Mouse (Mus musculus): Measurements from ENCODE around the gene Gm8271. TPM values are rescaled to one million over a fixed set of nuclear protein-coding genes. Genes with fewer than 3 reads are reported as not detected.
"Not testable (repeated sequence)": the region's sequence is repeated elsewhere in the genome, so short reads cannot be mapped to it uniquely, and the experiment has no call there.

Gm8271 gene
- total RNA-seq (2021), result not detected

- DNase-seq; intact Hi-C loops (cut with DNase I): not testable (repeated sequence)
Observed at GRCm38 (mm10) chr14:5185493-5185892, at the start of gene Gm8271. TSS of gene Gm8271 (plus strand) at chr14:5185793.

- DNase-seq, result not testable (repeated sequence)
Observed at GRCm38 (mm10) chr14:5164235-5164634, 21.4 kb upstream of the Gm8271 start, which contains the start of gene Gm3317. TSS of gene Gm3317 (plus strand) at chr14:5164535.

More at GRCm38 (mm10) chr14:5164235-5164634, 21.4 kb upstream of the Gm8271 start, which contains the start of gene Gm3317:
- intact Hi-C loops (cut with DNase I), result not testable (repeated sequence)

Other genes with a start within 250 kb of the Gm8271 start
- gene Gm8297, start 201.9 kb upstream of the Gm8271 start, total RNA-seq (2021), result not detected
- gene Gm3298, start 169.9 kb upstream of the Gm8271 start, total RNA-seq (2021), result 1 to 10 TPM; 1.6 to 2.5 TPM
- gene 4930555G01Rik, start 135.2 kb upstream of the Gm8271 start, total RNA-seq (2021), result not detected
- gene Gm8281, start 114.8 kb upstream of the Gm8271 start, total RNA-seq (2021), result 10 to 100 TPM; 11.4 to 13.8 TPM
- under 1 TPM in 1 of 2 experiments, not detected in 1; 0.46 TPM for gene Gm8279, start 54.3 kb upstream of the Gm8271 start, total RNA-seq (2021)
- gene Gm3317, start 21.3 kb upstream of the Gm8271 start, total RNA-seq (2021), result not detected
- under 1 TPM in 1 of 2 experiments, not detected in 1; 0.38 TPM for gene Gm3526, start 74.8 kb downstream of the Gm8271 start, total RNA-seq (2021)
- under 1 TPM in 1 of 2 experiments, not detected in 1; 0.40 TPM for gene Gm3542, start 149.1 kb downstream of the Gm8271 start, total RNA-seq (2021)
- gene Gm3500, start 203.3 kb downstream of the Gm8271 start, total RNA-seq (2021), result under 1 TPM in 1 of 2 experiments, not detected in 1; 0.79 TPM